24 mouse cellular contexts compared by ENCODE assay signal in genomic region chr2:158157654-158158053, GRCm38 (mm10). TPM values are rescaled to one million over a fixed set of nuclear protein-coding genes. Genes with fewer than 3 reads are reported as not detected.
DNase-seq lines count a peak whose midpoint lies in the region; ATAC-seq and TF ChIP-seq lines count a peak whose summit lies in the region.
"Had no signal": no experiment of that assay in that cellular context is flagged by ENCODE, and none has a peak within 500 bp of the region (broad histone marks: within the 10 kb centered on the region; RNA-seq: fewer than 3 reads in every experiment).

No protein-coding gene starts in this region.

- H3K9me3 ChIP-seq in hindbrain, embryonic 10.5 days, result no peaks in the 10 kb centered on the region; the same call in 1 of the 2 replicates
- no peaks in the 10 kb centered on the region for H3K9me3 ChIP-seq in hindbrain, embryonic 14.5 days (ENCODE audit: control insufficient read depth, low read length)
- H3K9me3 ChIP-seq in midbrain, embryonic 10.5 days (replicated peaks), result no peaks in the 10 kb centered on the region
- H3K9me3 ChIP-seq in midbrain, embryonic 11.5 days (ENCODE audit: control insufficient read depth, low read length), result no peaks in the 10 kb centered on the region
- H3K9me3 ChIP-seq in intestine, embryonic 15.5 days, result no peaks in the 10 kb centered on the region
- H3K9me3 ChIP-seq: embryonic facial prominence, embryonic 10.5 days; embryonic facial prominence, embryonic 12.5 days; forebrain, embryonic 15.5 days; G1E had no signal

- DNase-seq in hindbrain, embryonic 10.5 days (ENCODE audit: low spot score), result no peak
- DNase-seq in hindbrain, embryonic 14.5 days (ENCODE audit: low spot score), result no peak
- no peak for DNase-seq in midbrain, embryonic 10.5 days (ENCODE audit: low spot score)
- no peak for DNase-seq in midbrain, embryonic 11.5 days (ENCODE audit: low spot score, missing footprints)
- peak; percentile 36 for DNase-seq in brain, embryonic 14.5 days (ENCODE audit: low read depth)
- DNase-seq in retina, postnatal 1 day, result peak; percentile 69
- DNase-seq: adrenal gland, adult 8-10 months; adrenal gland, postnatal 14 days; adrenal gland, postnatal 36 days; B cell, adult 2 months; cerebellum, adult 11-12 months; cerebellum, adult 2 months; cerebellum, adult 9-10 months; cerebellum, postnatal 10 days; cerebellum, postnatal 25 days had no signal

- peaks cover 52% of the 10 kb centered on the region for H3K4me1 ChIP-seq in hindbrain, embryonic 10.5 days (replicated peaks)
- H3K4me1 ChIP-seq in hindbrain, embryonic 14.5 days (replicated peaks; ENCODE audit: control insufficient read depth, insufficient read depth, low read length), result peaks cover 9% of the 10 kb centered on the region
- H3K4me1 ChIP-seq in midbrain, embryonic 10.5 days, result peaks cover 56% of the 10 kb centered on the region
- H3K4me1 ChIP-seq in midbrain, embryonic 11.5 days (ENCODE audit: control insufficient read depth, insufficient read depth, low read length), result peaks cover 15% of the 10 kb centered on the region
- H3K4me1 ChIP-seq in intestine, embryonic 15.5 days (replicated peaks), result peaks cover 40% of the 10 kb centered on the region

- H3K36me3 ChIP-seq in hindbrain, embryonic 10.5 days, result no peaks in the 10 kb centered on the region
- no peaks in the 10 kb centered on the region for H3K36me3 ChIP-seq in hindbrain, embryonic 14.5 days (replicated peaks; ENCODE audit: control insufficient read depth, insufficient read depth)
- no peaks in the 10 kb centered on the region for H3K36me3 ChIP-seq in midbrain, embryonic 10.5 days
- H3K36me3 ChIP-seq in midbrain, embryonic 11.5 days (ENCODE audit: control insufficient read depth, insufficient read depth, low read length), result no peaks in the 10 kb centered on the region
- no peaks in the 10 kb centered on the region for H3K36me3 ChIP-seq in intestine, embryonic 15.5 days
- H3K36me3 ChIP-seq: embryonic facial prominence, embryonic 10.5 days; embryonic facial prominence, embryonic 12.5 days; forebrain, embryonic 15.5 days; G1E had no signal

- no peak overlapping the region for H3K4me3 ChIP-seq in hindbrain, embryonic 10.5 days
- no peak overlapping the region for H3K4me3 ChIP-seq in hindbrain, embryonic 14.5 days (replicated peaks; ENCODE audit: low read length)
- no peak overlapping the region for H3K4me3 ChIP-seq in midbrain, embryonic 10.5 days
- H3K4me3 ChIP-seq in midbrain, embryonic 11.5 days (ENCODE audit: low read depth, low read length), result no peak overlapping the region
- no peak overlapping the region for H3K4me3 ChIP-seq in intestine, embryonic 15.5 days (replicated peaks)
- H3K4me3 ChIP-seq: embryonic facial prominence, embryonic 10.5 days; embryonic facial prominence, embryonic 12.5 days; forebrain, embryonic 13.5 days; forebrain, embryonic 15.5 days had no signal

- 72% methylated on average over 8 of the region's 8 CpGs for WGBS in hindbrain, embryonic 10.5 days
- 42% methylated on average over 8 of the region's 8 CpGs for WGBS in hindbrain, embryonic 14.5 days
- 66% methylated on average over 8 of the region's 8 CpGs for WGBS in midbrain, embryonic 10.5 days
- 51% methylated on average over 8 of the region's 8 CpGs for WGBS in midbrain, embryonic 11.5 days
- WGBS in intestine, embryonic 15.5 days, result 70% methylated on average over 8 of the region's 8 CpGs

- no peak for TF ChIP-seq CTCF in brain, embryonic 14.5 days (IDR thresholded peaks at IDR 0.05; ENCODE audit: borderline replicate concordance, extremely low read depth, insufficient read depth, insufficient read length)

- H3K4me2 ChIP-seq in hindbrain, embryonic 14.5 days (replicated peaks), result no peak overlapping the region
- no peak overlapping the region for H3K4me2 ChIP-seq in midbrain, embryonic 11.5 days
- H3K4me2 ChIP-seq in intestine, embryonic 15.5 days (replicated peaks), result no peak overlapping the region
- H3K4me2 ChIP-seq: embryonic facial prominence, embryonic 12.5 days; forebrain, embryonic 13.5 days; forebrain, embryonic 15.5 days had no signal

- no peaks in the 10 kb centered on the region; the same call in 1 of the 2 replicates for H3K27me3 ChIP-seq in hindbrain, embryonic 10.5 days (ENCODE audit: insufficient read depth, poor library complexity, severe bottlenecking)
- no peaks in the 10 kb centered on the region for H3K27me3 ChIP-seq in hindbrain, embryonic 14.5 days (ENCODE audit: control insufficient read depth, insufficient read depth, low read length)
- no peaks in the 10 kb centered on the region for H3K27me3 ChIP-seq in midbrain, embryonic 10.5 days (ENCODE audit: low read depth, poor library complexity, severe bottlenecking)
- no peaks in the 10 kb centered on the region for H3K27me3 ChIP-seq in midbrain, embryonic 11.5 days (ENCODE audit: control insufficient read depth, insufficient read depth, low read length)
- no peaks in the 10 kb centered on the region for H3K27me3 ChIP-seq in intestine, embryonic 15.5 days (replicated peaks)
- H3K27me3 ChIP-seq: embryonic facial prominence, embryonic 12.5 days; forebrain, embryonic 13.5 days; forebrain, embryonic 15.5 days; Patski had no signal

- no peak for ATAC-seq in hindbrain, embryonic 14.5 days (ENCODE audit: low FRiP score)
- no peak for ATAC-seq in midbrain, embryonic 11.5 days (ENCODE audit: low FRiP score)
- no peak for ATAC-seq in intestine, embryonic 15.5 days
- ATAC-seq: activated CD4-positive, CD25-positive, alpha-beta regulatory T cell, adult 4 months; CD4-positive, CD25-positive, alpha-beta regulatory T cell, adult 4 months; forebrain, embryonic 13.5 days; forebrain, embryonic 15.5 days; Patski had no signal

- peak overlapping the region; percentile 29; the same call in 1 of the 2 replicates for H3K27ac ChIP-seq in hindbrain, embryonic 10.5 days
- H3K27ac ChIP-seq in hindbrain, embryonic 14.5 days, result no peak overlapping the region
- H3K27ac ChIP-seq in midbrain, embryonic 10.5 days (replicated peaks), result peak overlapping the region; percentile 33; the same call in 1 of the 2 replicates
- H3K27ac ChIP-seq in midbrain, embryonic 11.5 days (ENCODE audit: low read depth, low read length), result no peak overlapping the region
- no peak overlapping the region for H3K27ac ChIP-seq in intestine, embryonic 15.5 days
- H3K27ac ChIP-seq: embryonic facial prominence, embryonic 10.5 days; embryonic facial prominence, embryonic 12.5 days; forebrain, embryonic 13.5 days; forebrain, embryonic 15.5 days had no signal

- TF ChIP-seq POLR2A in brain, embryonic 14.5 days (IDR thresholded peaks at IDR 0.05; ENCODE audit: borderline replicate concordance, extremely low read depth, insufficient read depth, insufficient read length, poor library complexity, severe bottlenecking), result no peak

- H3K9ac ChIP-seq in hindbrain, embryonic 14.5 days, result no peak overlapping the region
- H3K9ac ChIP-seq in midbrain, embryonic 11.5 days (ENCODE audit: low read length), result no peak overlapping the region
- H3K9ac ChIP-seq in intestine, embryonic 15.5 days, result no peak overlapping the region
- H3K9ac ChIP-seq: embryonic facial prominence, embryonic 12.5 days; forebrain, embryonic 13.5 days; forebrain, embryonic 15.5 days had no signal

RNA-seq across cellular contexts. Expression of gene Tgm2, which starts 11.4 kb away (rescaled TPM):
- 7.5 and 10.2 TPM in 2 replicates for polyA plus RNA-seq in hindbrain, embryonic 10.5 days (2016; fragmentation: Nextera tagmentation; extraction: Ambion mirVana)
- polyA plus RNA-seq in hindbrain, embryonic 14.5 days (2014; fragmentation: Nextera tagmentation; extraction: Ambion mirVana), result 5.5 and 6.1 TPM in 2 replicates
- polyA plus RNA-seq in midbrain, embryonic 10.5 days (2016; fragmentation: Nextera tagmentation; extraction: Ambion mirVana), result 9.0 and 10.0 TPM in 2 replicates
- polyA plus RNA-seq in midbrain, embryonic 11.5 days (2014; fragmentation: Nextera tagmentation; extraction: Ambion mirVana), result 5.8 and 6.5 TPM in 2 replicates
- 6.2 and 9.7 TPM in 2 replicates for polyA plus RNA-seq in brain, embryonic 14.5 days (2012; rRNA removed)
- 83.4 and 90.2 TPM in 2 replicates for polyA plus RNA-seq in intestine, embryonic 15.5 days (2015; fragmentation: Nextera tagmentation; extraction: Ambion mirVana)

Comparison
In these comparisons a context has a peak if more than half of its experiments do, and no peak if none do; other contexts are left out.
1. H3K27ac ChIP-seq: peak in hindbrain, embryonic 10.5 days (single experiment) and midbrain, embryonic 10.5 days (single experiment); none in hindbrain, embryonic 14.5 days (single experiment), midbrain, embryonic 11.5 days (single experiment) and intestine, embryonic 15.5 days (single experiment).
2. DNase-seq: peak in brain, embryonic 14.5 days (single experiment) and retina, postnatal 1 day (single experiment); none in hindbrain, embryonic 10.5 days (single experiment), hindbrain, embryonic 14.5 days (single experiment), midbrain, embryonic 10.5 days (single experiment) and midbrain, embryonic 11.5 days (single experiment).